Mouse (Mus musculus) G1E-ER4 (cell line): ENCODE results near the gene Abhd16a. TPM values are rescaled to one million over a fixed set of nuclear protein-coding genes. Genes with fewer than 3 reads are reported as not detected.

ENCODE experiments used
- GATA1 ChIP-seq: IDR thresholded peaks from one replicate; pipeline ENCODE4 v1.8.0; 2012; ENCODE audit warnings: low read length, inconsistent platforms
- polyA plus RNA-seq: library from polyadenylated mRNA; stranded (reverse); fragments of >175 nt; gene quantifications from 2 replicates; pipeline ENCODE4 v1.2.3, GENCODE M21; 2012

The Abhd16a gene
- polyA plus RNA-seq, 1 experiment: 148 TPM

GRCm38 (mm10) chr17:35052271-35052798 is 36.7 kb upstream of the Abhd16a start:
- TF ChIP-seq GATA1: no peak

GRCm38 (mm10) chr17:35055691-35056495 is 33.2 kb upstream of the Abhd16a start:
- no peak for TF ChIP-seq GATA1

- TF ChIP-seq GATA1: no peak
These were observed 32.0 kb upstream of the Abhd16a start for GRCm38 (mm10) chr17:35057090-35057489.

- TF ChIP-seq GATA1: no peak
These were observed 30.7 kb upstream of the Abhd16a start for GRCm38 (mm10) chr17:35058316-35058715.

GRCm38 (mm10) chr17:35058911-35059892 is 29.9 kb upstream of the Abhd16a start, which contains the start of gene Ddah2:
TSS of gene Ddah2 (plus strand) at chr17:35059035.
- TF ChIP-seq GATA1: no peak

DNA sequence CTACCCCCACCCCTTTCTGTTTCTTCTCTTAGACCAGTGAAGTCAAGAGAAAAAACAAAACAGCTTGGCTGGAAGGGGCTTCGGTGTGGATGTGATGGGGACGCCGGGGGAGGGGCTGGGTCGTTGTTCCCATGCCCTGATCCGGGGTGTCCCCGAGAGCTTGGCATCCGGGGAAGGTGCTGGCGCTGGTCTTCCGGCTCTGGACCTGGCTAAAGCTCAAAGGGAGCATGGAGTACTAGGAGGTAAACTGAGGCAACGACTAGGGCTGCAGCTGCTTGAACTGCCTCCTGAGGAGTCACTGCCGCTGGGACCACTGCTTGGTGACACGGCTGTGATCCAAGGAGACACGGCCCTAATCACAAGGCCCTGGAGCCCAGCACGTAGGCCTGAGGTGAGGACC is 29.0 kb upstream of the Abhd16a start:
- TF ChIP-seq GATA1: no peak

DNA sequence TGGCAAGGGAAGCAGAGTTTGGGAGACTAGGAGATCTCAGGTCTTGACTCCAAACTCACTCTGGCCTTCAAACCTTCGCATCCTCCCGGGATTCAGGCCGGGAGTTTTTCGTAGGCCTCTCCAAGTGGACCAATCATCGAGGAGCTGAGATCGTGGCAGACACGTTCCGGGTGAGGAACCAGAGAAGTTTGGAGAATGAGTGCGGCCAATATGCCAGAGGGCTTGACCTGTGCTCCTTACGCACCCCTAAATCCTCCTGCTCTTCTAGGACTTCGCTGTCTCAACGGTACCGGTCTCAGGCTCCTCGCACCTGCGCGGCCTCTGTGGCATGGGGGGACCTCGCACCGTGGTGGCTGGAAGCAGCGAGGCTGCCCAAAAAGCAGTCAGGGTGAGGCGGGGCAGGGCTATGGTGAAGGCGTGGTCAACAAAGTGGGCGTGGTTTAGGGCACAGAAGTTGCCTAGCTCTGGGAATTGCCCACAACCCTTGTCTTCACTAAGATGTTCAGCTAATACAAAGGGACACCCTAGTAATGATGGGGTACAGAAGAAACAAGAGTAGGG is 28.2 kb upstream of the Abhd16a start:
- no peak for TF ChIP-seq GATA1

- TF ChIP-seq GATA1: no peak
These were observed 27.8 kb upstream of the Abhd16a start for GRCm38 (mm10) chr17:35061299-35061698.

DNA sequence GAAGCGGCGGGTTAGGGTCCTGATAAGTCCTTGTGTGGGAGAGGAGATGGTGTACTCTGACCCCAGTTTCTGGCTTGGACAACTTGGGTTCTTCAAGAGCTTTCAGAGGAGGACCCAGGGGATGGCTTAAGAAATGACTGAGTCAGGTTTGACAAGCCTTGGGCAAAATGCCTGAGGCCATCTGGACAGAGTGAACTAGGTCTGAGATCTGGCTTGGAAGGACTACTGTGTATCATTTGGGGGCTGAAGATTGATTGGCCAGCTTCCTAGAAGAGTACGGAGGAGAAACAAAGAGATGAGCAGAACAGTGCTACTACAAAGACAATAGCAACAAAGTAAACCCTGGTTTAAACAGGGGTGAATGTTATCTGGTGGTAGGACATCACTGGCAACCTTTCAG is 25.6 kb upstream of the Abhd16a start:
- no peak for TF ChIP-seq GATA1

- no peak for TF ChIP-seq GATA1
These were observed 24.6 kb upstream of the Abhd16a start for GRCm38 (mm10) chr17:35064378-35064877.

GRCm38 (mm10) chr17:35064951-35065947 is 23.8 kb upstream of the Abhd16a start, which contains the start of gene Ly6g6c:
TSS of gene Ly6g6c (plus strand) at chr17:35065388.
- no peak for TF ChIP-seq GATA1

DNA sequence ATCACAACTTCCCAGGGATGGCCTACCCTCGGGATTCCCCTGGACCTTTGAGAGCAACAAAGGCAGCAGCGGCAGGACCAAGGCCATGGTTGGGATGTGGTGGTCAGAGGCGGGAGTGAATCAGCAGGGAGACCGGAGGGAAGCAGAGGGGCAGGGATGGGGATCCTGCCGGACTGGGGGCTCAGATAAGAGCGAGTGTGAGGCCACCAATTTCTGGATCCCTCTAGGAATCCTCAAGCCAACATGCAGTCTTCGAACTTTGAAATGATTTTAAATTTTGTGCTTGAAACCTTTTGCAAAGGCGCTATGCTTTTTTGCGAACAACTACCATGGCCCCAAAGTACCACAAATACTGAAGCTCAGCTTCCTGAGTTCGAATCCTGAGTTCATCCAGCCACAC is 23.0 kb upstream of the Abhd16a start, which contains the start of gene Mpig6b:
TSS of gene Mpig6b (minus strand) at position 101 of the 400 bp plus-strand sequence.
- TF ChIP-seq GATA1: no peak

- TF ChIP-seq GATA1: no peak
These were observed 20.7 kb upstream of the Abhd16a start for GRCm38 (mm10) chr17:35068213-35068914.
